Mouse (Mus musculus) lung, postnatal 25 days (tissue): Measurements from ENCODE around the gene Il1rl1.

Experiments
- DNase-seq: peaks from one replicate; pipeline ENCODE4 v3.0.0; 2022; ENCODE audit warnings: low spot score

The Il1rl1 gene

DNA sequence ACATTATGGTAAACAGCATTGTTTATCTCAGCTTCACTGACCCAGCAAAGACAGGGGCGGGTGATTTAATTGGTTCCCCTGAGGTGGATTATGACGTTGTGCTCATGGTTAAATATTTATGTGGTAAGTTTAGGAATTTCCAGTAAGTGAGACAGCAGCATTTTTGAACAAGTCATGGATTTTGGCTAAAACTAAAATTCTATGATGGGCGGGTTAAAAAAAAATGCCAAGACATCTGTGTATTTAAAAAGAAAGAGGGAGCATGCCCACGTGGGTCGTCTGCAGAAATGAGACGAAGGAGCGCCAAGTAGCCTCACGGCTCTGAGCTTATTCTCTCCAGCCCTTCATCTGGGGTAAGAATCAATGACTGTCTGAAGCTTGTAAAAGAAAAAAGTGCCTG lies 10.1 kb downstream of the Il1rl1 start:
- no peak for DNase-seq

DNA sequence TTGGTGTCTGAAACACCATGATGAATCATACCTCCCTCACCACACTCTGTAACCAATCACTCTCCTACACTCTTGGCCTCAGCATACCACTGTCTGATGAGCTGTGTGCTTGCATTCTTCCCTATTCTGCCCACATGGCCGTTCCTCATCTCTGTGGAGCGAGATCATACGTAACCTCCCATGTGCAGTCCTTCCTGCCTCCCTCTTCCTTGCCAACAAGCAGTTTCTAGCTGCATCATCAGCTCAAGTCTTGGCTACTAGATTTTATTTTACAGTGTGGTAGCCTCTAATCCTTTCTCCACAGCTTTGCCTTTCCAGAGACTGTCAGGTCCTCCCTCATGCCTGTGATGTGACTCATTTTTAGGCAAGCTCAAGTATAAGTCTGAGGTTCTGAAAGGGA lies 15.4 kb downstream of the Il1rl1 start:
- DNase-seq: no peak

- DNase-seq: peak; percentile 86
Observed at GRCm38 (mm10) chr1:40465477-40466430, 36.4 kb downstream of the Il1rl1 start, which contains the start of gene Il18r1. Gene Il18r1, plus strand, starts transcription at chr1:40465552.

- DNase-seq: no peak
Observed at GRCm38 (mm10) chr1:40467306-40467705, 37.9 kb downstream of the Il1rl1 start.

DNA sequence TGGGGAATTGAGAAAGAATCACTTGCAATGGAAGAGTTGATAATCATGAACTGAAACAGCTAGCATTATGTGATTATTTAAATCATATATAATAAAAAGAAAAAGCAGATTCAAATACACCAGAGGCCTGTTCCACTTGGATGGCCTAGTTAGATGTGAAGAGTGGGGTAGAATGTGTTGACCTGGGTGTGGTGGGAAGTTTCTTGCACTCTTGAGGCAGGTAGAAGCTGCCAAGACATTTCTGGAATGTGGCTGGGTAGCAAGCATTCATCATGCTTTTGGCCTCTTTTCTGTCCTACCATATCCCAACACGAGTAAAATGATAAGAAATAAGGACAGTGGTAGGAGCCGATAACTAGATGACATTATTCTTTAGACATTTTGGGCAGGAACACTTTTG lies 39.4 kb downstream of the Il1rl1 start:
- peak; percentile 65 for DNase-seq

- no peak for DNase-seq
Observed at GRCm38 (mm10) chr1:40469900-40470299, 40.5 kb downstream of the Il1rl1 start.

DNA sequence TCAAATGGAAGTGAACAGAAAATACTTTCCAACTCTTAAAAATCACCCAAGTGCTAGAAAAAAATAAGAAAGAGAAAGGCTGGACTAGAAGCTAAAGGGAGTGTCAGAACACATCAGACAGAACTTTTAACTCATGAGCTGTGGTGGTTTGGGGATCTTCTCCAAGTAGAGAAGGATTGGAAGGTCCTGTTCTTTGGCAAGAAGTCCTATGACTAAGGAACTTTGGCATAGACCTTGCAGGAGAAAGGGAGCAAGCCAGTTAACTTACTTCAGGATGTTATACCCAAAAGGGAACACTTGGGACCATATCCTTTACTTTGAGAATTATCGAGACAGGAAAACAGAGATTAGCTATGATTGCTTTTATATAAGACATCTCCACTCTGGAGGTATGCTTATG lies 43.0 kb downstream of the Il1rl1 start:
- DNase-seq: no peak

GRCm38 (mm10) chr1:40473640-40474039 lies 44.3 kb downstream of the Il1rl1 start:
- peak; percentile 57 for DNase-seq

GRCm38 (mm10) chr1:40474336-40474735 lies 45.0 kb downstream of the Il1rl1 start:
- DNase-seq: no peak

- DNase-seq: peak; percentile 38
Observed at GRCm38 (mm10) chr1:40475697-40476096, 46.3 kb downstream of the Il1rl1 start.

GRCm38 (mm10) chr1:40476756-40477155 lies 47.4 kb downstream of the Il1rl1 start:
- no peak for DNase-seq

GRCm38 (mm10) chr1:40479505-40479923 lies 50.1 kb downstream of the Il1rl1 start:
- peak; percentile 35 for DNase-seq

- DNase-seq: no peak
Observed at GRCm38 (mm10) chr1:40494594-40494993, 65.2 kb downstream of the Il1rl1 start.

DNA sequence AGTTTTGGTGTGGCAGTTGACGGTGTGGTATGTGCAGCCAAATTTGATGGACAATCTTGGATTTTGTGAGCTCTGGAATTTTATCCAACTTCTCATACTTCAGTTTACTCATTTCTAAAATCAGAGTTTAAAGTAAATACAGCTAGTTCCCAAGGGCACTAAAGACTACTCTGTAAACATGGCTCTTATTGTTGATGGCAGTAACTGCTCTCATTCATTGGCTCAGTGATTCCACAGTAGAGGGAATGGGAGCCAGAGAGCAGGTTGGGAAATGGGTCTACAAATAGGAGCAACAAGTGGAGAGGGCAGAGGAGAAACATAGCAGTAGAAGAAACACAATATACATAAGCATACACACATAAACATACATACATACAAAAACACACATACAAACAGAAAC lies 70.3 kb downstream of the Il1rl1 start:
- peak; percentile 43 for DNase-seq

GRCm38 (mm10) chr1:40501126-40501525 lies 71.8 kb downstream of the Il1rl1 start:
- DNase-seq: no peak

DNA sequence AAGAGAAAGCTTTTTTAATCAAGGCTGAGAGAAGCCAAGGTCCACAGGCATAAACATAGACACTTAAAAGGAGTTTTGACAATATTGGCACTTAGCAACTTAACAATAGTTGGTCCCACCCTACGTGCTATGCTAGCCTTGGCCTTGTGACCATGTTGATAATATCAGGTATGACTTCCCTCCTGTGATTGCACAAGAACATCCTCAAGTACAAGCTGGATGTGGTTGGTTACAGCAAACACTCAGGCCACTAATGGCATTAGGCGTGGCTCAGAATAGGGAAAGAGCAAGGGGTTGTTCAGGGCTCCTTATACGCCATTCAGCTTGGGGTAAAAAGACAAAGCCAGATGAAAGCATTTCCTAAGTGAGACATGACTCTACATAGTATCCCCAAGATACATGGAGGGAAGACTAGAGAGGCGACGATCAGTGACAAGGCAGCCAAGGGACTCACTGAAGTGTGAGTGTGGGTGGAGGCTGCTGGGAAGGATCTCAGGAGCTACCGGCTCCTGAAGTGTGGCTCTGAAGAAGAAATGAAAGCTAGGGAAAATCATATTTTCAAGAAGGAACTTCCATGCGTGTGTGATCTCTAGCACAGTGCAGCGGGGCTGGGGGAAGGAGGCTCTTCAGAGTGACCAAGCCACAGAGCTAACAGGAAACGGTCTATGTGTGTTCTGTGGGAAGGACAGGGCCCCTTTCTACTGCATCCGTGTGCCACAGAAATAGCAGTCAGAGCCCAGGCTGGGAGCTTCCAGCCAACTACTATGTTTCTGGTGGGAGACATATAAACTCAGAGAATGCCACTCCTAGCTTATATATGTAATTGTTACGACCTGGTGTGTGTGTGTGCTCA lies 72.4 kb downstream of the Il1rl1 start:
- DNase-seq: peak; percentile 66

- no peak for DNase-seq
Observed at GRCm38 (mm10) chr1:40504548-40504947, 75.2 kb downstream of the Il1rl1 start.
